Mouse (Mus musculus) lung, postnatal 4 days (tissue): ENCODE measurements around the gene Ccdc51.

Experiments
- DNase-seq, 2 experiments: peaks; one replicate each; pipeline ENCODE4 v3.0.0; 2021

The Ccdc51 gene

DNA sequence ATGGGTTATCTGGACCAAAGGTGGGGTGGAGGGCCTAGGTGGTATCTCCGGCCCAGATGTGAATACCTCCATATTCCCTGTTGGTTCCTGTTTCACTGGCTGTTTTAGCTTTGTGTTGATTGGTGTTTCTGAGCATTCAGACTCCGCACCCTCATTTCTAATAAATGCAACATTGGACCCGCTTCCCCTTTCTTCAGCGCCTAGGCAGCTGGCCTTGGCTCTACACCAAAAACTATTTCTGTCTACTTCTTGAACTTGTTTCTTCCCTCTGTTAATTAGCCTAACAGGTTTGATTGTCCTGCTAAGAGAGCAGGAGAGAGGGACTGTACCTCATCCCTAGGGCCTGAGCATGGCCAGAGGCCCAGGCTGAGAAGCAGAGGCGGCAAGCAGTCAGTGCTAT lies 24.8 kb upstream of the Ccdc51 start:
- peak in 1 of 2 experiments; percentile 17 for DNase-seq

DNA sequence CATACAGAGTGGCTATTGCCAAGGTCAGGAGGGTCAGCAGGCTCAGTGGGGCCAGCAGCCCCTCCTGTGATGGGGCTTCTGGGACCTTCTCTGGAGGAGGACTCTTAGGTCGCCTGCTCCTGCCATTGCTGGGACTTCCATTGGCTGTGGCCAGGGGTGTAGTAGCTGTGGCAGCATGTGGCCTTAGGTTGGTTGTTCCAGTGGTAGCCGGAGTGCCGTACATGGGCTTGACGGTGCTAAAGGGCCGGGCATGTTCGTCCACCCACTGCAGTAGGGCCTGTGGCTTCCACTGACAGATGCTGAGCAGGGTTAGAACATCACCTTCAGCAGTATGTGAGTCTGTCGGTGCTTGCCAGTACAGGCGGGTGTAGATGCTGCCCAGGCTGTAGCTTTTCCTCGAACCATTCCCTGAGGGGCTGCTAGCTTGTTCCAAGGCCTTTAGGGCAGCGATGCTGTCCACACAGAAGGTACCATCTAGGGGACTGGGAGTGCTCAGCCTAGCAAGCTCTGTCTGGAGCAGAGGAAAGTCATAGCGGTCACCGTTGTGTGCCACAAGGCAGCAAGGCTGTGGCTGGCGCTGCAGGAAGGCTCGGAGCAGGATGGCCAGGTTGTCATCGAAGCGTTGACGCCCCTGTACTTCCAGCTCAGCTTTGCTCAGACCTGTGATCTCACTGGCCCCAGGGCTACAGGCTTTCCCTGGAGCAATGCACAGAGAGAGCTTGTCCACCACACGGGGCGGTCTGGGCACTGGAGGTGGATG lies 24.1 kb upstream of the Ccdc51 start:
- DNase-seq: peak in 1 of 2 experiments; percentile 12

DNA sequence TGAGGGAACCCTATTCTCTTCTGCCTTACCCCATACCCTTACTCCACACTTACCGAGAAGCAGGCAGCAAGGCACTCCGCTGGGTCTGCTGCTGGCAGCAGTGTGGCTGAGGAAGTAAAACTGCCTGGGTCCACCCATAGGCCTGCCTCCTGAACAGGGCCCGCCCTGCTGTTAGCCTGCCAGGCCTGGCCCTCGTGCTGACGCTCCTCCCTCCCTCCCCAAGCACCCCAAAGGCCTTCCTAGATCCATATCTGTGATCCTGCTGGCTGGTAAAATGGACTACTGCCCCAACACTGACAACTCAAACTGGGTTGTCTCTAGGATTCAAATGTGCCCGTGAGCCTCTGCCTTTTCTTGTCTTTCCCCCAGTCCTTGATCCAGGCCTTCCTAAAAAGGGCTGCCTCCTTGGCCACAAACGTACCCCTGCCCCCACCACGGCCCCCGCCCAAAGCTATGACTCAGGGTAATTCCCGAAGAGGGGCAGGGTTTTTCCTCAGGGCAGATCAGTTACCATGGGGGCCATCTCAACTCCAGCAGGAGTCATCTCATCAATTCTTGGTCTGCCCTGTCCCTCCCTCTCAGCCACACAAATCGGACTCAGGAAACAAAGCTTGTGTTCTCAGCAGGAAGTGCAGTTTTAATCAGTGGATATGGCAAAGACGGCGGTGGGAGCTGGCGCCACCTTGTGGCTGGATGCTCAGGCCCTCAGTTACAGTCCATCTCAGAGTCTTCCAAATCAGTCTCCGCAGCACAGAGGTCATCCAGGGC lies 23.0 kb upstream of the Ccdc51 start, which contains the start of gene Trex1:
Gene Trex1 (minus strand): TSS at position 599 of the 768 bp plus-strand sequence.
- DNase-seq: peak; percentile 92 to 94

DNA sequence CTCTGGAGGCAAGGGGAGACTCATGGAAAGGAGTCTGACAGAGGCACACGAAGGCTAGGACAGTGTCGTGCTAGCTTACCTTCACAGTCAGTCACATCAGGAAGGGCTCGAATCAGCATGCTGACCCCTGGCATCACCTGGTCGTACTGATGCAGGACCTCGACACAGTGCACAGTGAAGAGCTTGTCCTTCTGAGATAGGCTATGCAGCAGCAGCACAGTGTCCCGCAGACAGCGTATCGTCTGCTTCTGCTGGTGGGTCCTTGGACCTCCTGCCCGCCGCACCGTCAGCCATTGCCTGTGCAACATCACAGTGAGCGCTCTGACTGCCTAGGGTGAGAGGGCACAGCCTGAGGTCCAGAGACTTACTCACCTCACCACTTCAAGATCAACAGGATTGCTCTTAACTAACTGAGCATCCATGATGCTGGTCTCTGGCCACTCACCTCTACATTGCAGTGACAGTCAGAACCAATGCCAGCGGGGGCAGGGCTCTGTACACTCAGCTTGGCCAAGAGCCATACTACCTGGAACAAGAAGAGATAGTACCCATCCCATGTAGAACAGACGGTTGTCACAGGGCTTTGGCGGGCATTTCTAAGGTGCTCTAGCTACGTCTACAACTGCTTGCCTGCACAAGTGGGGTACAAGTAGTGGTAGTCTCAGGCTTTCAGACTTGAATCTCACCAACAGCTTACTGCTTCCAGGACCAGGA lies 22.0 kb upstream of the Ccdc51 start:
- no peak for DNase-seq

DNA sequence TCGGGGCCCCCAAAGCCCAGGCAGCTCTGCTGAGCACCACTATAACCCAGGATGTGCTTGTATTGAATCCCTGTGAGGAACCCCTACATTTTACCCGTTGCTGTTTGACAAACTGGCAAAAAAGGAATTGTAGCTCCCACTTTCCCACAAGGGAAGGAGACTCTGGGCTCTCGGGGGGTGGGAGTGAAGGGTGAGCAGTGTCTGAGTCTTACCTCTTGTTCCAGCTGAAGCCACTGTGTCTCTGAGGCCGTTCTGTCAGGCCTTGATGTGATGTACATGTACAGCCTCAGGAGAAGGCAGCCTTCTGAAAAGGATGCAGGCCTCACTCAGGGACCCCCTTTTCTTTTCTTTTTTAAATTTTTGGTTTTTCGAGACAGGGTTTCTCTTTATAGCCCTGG lies 21.4 kb upstream of the Ccdc51 start:
- no peak for DNase-seq

DNA sequence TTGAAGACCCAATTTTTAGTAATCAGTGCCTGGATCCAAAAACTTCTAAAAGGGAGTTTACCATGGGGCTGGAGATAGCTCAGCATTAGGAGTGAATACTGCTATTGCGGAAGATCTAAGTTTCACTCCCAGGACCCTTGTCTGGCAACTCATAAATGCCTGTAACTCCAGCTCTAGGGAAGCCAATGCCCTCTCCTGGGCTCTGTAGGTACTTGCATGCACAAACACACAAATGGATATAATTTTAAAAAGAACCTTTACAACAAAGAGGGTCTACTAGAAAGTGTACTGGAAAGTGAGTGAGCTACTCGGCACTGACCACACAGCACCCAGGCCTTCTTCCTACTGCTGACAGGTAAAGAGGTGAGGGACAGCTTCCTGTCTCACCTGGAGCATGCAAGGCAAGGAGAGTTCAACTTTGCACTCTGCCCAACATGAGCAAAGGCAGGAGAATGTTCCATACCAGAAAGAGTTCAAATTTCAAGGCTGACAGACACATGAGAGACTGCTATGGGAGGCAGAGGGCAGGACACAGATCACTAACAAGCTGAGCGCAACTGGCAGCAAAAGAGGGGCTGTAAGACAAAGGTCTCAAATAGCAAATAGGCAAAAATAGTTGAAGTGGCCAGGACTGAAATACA lies 14.1 kb upstream of the Ccdc51 start:
- DNase-seq: no peak

DNA sequence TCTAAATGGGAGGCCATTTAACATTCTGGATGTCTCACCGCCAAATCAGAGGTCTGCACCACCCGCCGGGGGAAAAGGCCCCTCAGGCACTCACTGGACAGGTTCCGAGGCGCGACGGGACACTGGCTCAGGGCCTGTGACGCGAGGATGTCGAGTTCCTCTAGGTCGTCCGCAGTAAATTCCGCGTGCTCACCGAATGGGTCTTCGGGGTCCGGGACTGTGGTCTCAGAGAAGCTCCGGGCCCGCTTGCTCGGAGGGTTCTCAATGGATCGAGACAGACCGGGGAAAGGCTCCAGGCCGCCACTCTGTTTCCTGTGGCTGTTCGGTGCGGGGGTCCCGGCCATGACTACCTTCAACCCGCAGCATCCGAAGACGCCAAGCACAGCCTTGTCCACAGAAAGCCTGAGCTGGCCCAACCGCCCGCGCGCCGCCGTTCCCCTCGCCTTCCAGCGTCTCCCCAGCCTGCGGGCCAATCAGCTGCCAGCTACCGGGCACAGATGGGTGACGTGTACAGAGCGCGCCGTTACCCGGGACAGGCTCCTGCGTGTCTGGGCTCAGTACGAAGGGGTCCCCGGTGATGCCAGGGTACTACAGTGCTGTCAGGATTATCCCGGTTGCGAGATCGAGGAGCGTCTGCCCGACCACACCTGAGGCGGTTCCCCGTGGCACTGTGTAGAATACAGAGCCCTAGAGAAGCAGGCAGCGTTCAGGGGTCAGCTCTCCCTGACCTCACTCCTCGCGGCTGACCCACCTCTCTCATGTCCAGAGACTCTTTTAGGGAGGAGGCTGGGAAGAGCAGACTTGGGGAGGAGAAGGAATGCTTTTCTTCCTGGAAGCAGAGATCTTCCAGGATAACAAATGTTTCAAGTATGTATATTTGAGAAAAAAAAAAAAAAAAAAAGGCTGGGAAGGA lies 8.4 kb upstream of the Ccdc51 start, which contains the start of gene Atrip:
Gene Atrip (minus strand): TSS at position 464 of the 913 bp plus-strand sequence.
- peak; percentile 92 to 93 for DNase-seq

DNA sequence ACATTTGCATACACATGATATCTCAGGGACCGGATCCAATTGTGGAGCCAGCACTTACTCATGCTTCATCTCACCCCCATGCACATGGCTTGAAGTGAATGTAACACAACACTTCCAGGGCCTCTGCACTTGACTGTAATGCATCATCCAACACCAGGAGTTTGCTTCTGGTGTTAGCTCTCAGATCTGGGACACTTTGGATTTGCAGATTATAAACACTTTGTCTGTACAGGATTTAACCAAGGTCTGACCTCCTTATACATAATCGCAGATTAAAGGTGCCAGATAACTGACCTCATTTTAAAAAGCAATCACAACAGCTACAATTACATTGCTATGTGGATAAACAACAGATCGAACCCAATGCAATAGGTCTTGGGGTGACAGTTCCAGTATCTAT lies 1.8 kb upstream of the Ccdc51 start:
- DNase-seq: no peak

DNA sequence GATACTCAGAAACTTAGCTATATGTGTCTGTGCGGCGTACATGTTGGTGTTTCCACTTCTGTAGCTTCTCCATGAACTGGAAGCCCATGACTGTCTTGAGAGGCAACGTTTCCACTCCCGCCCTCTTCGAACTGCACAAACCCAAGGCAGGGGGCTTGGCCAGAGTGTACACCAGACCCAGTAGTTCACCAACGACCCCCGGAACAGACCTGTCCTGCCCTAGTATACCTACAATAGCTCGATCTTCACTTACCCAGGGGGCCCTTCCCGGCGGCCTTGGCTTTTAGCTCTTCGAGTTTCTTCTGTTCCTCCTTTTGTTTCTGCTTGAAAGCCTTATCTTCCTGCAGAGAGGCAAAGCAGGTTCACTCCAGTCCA lies 557 bp upstream of the Ccdc51 start:
- DNase-seq: no peak

DNA sequence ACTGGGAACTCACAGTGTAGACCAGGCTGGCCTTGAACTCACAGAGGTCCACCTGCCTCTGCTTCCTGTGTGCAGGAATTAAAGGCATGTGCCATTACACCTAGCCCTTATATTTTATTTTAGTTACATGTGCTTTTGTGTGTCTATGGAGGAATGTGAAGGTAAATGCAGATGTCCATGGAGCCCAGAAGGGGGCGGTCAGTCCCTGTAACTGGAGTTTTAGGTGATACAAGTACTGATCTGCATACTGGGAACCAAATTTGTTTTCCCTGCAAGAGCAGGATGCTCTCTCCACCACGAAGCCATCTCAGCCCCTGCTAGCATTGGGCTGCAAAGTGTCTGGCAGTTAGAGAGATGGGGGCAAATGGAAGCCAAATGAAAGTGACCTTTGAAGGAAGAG lies 2.6 kb downstream of the Ccdc51 start:
- no peak for DNase-seq

DNA sequence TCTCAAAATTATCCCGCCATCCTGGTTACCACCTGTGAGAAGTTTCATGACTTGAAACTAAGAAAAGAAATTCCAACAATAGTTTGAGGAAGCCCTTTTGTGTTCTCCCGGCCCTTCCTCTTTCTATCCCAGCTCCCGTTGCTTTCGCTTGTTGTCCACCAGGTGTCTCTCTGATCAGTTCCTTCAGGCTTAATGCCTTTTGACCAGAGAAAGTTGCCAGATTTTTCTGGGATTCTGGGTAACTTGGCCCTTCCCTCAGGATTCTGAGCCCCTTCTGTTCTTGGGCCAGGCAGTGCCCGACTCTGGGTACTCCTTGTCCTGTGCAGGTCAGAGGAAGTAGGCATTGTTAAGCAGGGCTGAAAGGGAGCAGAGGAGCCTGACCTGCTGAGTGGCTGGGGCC lies 5.7 kb downstream of the Ccdc51 start:
- DNase-seq: peak in 1 of 2 experiments; percentile 66

DNA sequence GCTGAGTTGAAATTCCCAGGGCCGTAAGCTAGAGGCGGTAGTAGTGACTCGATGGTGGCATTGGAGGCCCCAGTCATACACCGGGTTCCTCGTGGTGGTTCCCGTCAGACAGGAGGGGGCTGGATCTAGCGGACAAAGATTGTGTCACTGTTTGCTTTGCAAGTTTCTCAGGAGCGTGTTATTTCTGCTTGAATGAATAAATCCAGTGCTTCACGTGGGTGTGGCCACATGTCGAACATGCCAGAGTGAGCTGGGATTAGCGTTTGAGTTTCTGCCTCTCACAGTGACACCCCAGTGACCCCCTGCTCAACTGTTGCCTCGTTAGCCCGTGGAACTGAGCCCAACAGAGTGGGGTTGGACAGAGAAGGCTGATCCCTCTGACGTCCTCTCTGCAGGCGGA lies 8.2 kb downstream of the Ccdc51 start:
- DNase-seq: peak; percentile 51 to 59

DNA sequence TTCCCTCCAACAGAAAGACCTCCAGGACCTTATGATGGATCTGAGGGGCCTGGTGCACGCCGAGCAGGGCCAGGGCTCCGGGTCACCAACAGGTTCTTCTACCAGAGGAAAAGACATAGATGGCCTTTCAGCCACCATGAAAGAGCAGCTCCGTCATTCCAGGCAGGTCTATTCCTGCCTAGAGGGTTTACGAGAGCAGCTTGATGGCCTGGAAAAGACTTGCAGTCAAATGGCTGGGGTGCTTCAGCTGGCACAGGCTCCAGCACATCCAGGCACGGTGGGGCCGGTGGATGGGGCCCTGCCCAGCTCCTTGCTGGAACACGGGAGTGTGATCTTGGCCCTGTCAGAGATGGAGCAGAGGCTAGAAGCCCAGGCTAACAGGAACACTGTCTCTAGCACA lies 9.5 kb downstream of the Ccdc51 start:
- peak in 1 of 2 experiments; percentile 21 for DNase-seq

DNA sequence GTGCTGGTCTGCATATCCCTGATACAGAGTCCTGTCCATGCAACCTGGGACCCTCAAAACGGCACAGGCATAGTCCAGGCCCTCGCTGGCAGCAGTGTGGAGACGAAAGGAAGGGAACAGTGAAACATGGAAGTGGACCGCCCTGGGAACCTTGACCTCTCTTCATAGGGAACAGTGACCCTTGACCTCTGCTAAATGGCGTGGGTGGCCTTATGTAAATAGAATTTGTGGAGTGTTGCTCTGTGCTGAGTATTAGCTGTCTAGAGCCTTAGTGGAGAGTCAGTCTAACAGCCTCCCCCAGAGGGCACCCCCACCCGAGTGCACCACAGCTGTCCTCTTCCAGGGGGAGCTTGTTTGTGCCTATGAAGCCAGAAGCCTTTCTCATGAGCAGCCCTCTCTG lies 10.5 kb downstream of the Ccdc51 start:
- no peak for DNase-seq

DNA sequence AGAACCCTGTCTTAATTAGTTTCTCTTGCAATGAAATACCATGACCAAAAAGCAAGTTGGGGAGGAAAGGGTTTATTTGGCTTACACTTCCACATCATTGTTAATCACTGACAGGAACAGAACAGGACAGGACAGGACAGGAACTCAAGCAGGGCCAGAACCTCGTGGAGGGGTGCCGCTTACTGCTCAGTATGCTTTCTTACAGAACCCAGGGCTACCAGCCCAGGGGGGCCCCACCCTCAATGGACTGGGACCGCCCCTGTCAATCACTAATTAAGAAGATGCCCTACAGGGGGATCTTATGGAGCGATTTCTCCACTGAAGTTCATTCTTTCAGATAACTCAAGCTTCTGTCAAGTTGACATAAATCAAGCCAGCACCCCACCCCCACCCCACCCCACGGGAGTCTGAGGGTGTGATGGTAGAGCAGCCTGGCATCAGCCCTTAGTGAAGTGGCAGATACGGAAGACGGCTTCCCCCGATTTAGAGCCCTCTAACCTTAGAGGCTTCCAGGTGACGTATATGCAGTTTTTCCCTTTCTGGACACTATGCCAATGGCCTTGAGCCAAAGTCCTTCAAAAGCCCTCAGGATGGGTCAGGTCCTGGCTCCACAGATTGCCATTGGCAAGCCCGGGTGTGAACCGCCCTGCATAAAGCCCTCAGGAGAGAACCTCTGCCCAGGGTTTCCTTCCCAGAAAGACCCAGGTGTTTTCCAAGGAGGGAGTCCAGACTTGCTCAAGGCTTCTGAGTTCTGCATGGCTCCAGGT lies 11.7 kb downstream of the Ccdc51 start:
- peak; percentile 75 to 79 for DNase-seq

DNA sequence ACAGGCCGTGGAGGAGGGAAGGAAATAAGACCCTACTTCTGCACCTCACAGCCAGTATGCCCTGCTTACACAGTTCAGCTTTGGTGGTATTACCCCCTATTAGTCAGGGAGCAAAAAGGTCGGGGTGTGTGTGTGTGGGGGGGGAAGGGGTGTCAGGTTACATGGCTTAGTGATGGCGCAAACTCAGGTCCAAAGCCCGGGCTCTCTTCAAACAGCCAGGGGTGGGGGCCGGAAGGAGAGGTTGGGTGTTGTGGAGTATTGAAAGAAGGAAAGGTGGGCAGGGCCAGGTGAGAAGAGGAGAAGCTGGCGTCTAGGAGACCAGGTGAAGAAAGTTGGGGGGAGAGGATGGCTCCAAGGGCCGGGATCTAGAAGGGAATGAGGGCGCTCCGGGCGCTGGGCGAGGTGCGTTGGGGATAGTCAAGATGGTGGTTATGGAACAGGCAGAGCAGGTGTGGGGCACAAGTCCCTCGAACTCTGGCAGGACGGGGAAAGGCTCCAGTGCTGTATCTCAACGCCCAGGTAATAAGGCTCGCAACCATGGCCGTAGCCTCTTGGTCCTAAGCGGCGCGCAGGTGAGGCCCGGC lies 12.4 kb downstream of the Ccdc51 start:
- peak; percentile 66 to 79 for DNase-seq

DNA sequence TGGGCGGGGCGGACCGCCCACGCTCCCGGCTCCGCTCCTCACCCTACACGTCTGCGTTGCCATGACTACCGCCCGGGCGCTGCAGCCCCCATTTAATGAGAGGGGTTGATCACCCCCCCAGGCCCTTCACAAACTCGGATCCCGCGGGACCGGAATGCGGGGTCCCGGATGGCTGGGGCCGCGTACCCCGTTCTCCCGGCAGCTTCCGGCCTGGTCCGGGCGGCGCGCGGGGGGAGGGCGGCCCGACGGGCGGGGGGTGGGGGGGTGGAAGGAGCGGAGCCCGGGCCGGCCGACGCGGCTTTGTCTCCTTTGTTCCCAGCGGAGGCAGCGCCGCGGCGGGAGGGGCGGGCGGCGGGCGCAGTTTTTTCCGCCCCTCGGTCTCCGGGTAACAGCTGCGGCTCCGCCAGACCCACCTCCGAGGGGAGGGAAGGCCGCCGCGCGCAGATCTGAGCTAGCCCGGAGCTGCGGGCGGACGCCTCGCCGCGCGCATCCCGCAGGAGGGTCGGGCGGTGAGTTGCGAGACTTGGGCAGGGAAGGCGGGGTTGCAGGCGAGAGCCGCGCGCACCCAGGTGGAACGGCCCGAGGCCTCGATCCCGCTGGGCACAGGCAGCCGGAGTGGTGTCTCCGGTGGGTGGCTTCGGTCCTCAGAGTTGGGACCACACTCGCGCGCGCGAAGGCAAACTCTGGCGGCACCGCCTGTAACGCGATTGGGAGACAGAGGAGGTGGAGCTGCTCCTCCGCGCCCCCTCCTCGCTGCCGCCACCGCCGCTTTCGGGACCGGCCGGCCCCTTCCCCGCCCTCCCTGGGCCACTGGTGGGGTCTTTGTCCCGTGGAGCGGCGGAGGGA lies 13.1 kb downstream of the Ccdc51 start, which contains the start of gene Plxnb1:
Gene Plxnb1 (plus strand): TSS at position 253 of the 846 bp plus-strand sequence.
- DNase-seq: peak; percentile 79 to 88

DNA sequence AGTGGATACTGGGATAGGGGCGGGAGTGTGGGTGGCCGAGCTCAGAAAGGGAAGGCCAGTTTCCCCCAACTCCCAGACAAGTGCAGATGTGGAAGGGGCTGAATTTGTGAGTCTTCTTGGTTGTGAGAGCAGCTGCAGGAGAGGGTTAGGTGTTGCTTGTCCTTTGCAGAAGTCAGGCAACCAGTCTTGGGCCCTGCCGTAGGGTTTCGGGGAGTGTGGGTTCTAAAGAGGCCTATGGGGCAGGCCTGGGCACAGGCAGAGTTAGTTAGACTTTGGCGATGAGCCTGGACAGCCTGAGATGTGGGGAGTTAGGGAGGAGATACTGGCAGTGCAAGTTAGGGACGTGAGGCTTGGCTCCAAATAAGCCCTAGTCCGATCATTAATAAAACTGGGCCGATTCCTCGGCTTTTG lies 14.0 kb downstream of the Ccdc51 start:
- DNase-seq: peak; percentile 32

DNA sequence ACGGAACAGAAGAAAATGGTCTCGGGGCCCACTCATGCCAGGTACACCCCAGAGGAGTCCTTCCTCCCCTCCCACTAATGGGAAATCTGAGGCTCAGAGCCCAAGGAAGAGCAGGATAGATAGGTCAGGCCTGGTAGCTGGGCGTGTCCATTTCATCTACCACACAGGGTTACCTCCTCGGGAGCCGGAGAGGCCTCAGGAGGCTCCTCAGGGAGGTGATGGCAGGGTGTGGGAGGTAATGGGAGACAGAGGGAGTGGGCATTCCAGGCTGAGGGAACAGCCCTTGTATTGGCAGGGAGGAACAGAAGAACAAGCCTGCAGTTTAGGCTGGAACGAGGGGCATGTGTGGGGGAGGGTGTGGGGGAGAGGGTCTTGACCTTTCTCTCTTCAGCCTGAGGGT lies 14.6 kb downstream of the Ccdc51 start:
- peak in 1 of 2 experiments; percentile 43 for DNase-seq

DNA sequence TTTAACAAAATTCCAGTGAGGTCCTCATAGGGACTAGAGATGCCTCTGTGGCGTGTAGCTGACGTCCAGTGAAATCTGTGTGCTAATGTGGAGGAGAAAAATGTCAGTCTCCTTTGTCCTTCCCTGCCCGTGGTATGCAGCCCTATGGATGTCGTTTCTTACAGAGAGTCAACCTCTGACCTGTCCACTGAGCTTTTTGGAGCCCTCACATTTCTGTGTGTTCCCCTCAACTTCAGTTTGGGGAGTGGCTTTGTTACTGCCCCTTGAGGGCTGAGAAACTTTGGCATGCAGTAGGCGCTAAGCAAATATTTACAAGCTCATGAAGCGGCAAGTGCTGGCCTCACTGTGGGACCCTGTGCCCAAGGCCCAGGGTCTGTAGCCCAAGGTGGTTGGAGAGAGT lies 15.0 kb downstream of the Ccdc51 start:
- peak; percentile 41 to 50 for DNase-seq
